Mouse (Mus musculus): ENCODE measurements at regions not wholly inside any gene's neighbourhood (a gene's known extent, or its start where the extent isn't known, plus 50 kb on each side); places are given as distances from the start of the nearest gene placed in this dataset.

GRCm38 (mm10) chr7:110679916-110680315 lies 52.5 kb downstream of the Adm start:
- DNase-seq (ENCODE audit: low spot score) = no peak

DNA sequence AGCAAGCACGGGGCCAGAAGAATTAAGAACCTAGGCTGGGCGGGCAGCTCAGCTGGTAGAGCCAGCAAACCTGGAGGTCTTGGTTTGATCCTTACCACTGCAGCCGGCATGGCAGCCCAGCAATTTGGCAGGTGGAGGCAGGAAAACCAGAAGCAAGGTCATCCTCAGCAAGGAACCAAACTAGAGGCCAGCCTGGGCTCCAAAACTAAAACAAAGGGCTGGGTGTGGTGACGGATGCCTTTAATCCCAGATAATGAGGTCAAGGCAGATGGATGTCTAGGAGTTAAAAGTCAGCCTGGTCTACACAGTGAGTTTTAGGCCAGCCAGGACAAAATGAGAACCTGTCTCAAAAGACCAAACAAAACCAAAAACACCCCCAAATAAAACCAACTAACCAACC lies 55.5 kb downstream of the Adm start:
- no peak for DNase-seq (ENCODE audit: low spot score)

- DNase-seq (ENCODE audit: low spot score) = peak; percentile 75
Measured at GRCm38 (mm10) chr7:110688884-110689681, 61.6 kb downstream of the Adm start.

DNA sequence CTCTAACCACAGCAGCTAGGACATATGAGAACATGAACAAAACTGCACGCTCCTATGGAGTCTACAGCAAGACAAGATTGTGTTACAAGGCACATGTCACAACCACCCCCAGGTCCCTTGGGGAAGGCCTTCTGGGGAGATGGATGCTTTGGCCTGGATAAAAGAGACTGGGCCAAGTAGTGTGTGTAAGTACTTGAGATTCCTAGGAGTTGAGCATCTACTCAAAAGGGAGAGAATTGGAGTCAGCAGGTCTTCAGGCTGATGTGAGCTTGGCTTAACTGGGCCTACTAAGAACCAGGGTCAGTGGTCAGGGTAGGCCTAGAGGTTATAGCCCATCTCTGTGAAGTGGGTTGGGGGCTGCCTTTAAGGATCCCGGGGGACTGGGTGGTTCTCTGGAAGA lies 62.8 kb downstream of the Adm start:
- no peak for DNase-seq (ENCODE audit: low spot score)

- DNase-seq (ENCODE audit: low spot score) = no peak
Measured at GRCm38 (mm10) chr7:110690856-110691255, 63.4 kb downstream of the Adm start.

GRCm38 (mm10) chr7:110694262-110694661 lies 66.8 kb downstream of the Adm start:
- DNase-seq (ENCODE audit: low spot score) = no peak

DNA sequence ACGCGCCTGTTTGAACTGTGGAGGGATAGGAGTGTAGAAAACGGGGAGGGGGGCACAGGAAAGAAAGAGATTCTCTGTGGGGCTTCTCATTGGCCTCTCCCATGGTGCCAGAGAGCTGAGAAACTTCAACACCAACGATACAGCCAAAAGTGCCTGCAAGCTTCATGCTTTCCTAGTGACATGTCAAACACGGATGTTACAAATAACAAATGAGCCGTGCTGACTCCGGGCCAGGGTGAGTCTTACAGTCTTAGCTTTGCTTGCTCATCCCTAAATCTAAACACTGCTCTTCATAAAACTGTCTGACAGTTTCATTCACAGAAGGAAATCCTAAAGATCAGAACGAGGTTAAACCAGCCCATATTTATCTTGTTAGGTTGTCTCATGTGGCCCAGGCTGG lies 68.3 kb downstream of the Adm start:
- no peak for DNase-seq (ENCODE audit: low spot score)

DNA sequence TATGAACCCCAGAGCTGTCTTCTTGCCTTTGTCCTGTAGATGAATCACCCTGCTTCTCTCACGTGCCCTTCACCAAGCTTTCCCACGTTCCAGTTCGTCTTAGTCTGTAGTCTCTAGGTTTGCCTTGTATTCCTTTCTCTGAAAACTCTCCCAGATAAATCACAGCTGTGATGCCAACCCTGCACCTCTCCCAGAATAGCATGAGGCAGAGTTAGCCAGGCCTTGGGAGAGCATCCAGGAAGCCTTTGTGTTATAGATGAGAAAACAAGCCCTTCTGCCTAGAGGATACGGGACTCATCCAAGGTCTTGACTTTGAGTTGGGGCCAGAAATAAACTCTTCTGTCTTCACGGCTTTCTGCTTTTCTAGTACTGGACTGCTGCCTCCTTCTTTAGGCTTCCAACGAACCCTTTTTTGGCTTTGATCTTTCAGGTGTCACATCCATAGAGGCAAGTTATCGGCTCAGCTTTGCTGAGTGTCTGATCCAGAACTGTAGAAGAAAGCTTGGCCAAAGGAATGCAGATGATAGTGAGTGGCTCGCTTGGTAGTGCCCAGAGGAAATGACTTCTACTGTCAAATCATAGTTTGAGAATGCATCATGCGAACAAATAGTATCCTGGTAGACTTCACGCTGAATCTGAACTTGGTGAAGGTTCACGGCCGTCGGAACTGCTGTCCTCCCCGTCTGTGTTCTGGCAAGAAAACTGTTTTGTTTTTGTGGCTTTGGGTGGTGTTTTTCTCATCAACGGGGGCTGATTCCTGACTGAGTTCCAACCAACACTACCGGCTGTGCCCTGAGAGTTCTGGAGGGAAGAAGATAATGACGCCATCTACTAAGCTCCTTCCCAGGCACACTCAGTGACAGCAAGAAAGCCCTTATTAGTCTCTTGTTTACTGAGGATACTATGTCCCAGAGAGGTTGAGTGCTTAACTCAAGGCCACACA lies 69.5 kb upstream of the Ampd3 start:
- DNase-seq (ENCODE audit: low spot score) = no peak

DNA sequence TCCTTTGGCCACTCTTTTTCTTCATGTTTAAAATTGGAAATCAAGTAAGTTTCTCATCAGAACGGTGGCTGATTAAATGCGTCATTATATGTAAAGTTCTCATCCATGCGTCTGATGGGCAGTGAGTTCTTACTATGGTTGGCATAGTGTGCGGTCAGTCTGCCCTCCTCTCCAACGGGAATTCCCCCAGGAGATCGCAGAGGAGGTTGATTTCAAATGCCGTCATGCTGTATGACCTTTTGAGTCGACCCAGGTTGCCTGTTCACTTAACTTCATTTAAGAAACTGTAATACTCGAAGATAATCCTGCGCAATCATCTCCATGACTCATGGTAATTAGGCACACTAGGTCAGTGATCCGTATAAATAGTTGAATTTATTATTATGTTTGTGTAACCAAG lies 68.4 kb upstream of the Ampd3 start:
- DNase-seq (ENCODE audit: low spot score) = no peak

- no peak for DNase-seq (ENCODE audit: low spot score)
Measured at GRCm38 (mm10) chr7:110701681-110702413, 66.2 kb upstream of the Ampd3 start.

GRCm38 (mm10) chr7:110702414-110702783 lies 65.6 kb upstream of the Ampd3 start:
- no peak for DNase-seq (ENCODE audit: low spot score)

DNA sequence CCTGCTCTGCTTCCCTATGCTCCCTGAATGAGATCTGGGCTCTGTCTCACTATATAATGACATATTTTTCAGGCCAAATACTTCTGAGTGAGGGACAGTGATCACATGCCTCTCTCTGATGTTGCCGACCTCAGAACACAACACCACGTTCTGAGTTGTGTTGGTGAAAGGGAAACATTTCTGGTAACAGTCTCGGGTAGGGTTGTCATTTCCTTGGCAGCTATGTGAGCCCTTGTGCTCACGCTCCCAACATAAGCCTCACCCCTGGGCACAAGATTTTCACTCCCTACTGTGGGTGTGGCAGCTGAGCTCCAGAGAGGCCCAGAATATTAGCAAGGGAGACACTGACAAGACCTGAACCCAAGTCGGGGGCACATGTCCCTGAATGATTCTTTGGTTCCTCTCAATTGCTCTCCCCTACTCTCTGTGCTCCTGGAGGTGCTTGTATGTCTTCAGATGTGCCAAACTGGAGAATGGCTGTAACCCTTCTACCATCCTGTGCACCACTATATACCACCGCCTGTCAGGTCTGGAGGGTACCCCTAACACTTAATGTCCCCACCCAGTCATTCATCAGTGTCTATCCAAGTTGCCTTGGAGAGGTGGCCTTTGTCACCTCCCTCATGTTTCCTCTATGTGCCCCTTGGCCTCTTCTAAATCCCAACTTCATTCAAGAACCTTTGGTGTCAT lies 62.5 kb upstream of the Ampd3 start:
- DNase-seq (ENCODE audit: low spot score) = no peak

DNA sequence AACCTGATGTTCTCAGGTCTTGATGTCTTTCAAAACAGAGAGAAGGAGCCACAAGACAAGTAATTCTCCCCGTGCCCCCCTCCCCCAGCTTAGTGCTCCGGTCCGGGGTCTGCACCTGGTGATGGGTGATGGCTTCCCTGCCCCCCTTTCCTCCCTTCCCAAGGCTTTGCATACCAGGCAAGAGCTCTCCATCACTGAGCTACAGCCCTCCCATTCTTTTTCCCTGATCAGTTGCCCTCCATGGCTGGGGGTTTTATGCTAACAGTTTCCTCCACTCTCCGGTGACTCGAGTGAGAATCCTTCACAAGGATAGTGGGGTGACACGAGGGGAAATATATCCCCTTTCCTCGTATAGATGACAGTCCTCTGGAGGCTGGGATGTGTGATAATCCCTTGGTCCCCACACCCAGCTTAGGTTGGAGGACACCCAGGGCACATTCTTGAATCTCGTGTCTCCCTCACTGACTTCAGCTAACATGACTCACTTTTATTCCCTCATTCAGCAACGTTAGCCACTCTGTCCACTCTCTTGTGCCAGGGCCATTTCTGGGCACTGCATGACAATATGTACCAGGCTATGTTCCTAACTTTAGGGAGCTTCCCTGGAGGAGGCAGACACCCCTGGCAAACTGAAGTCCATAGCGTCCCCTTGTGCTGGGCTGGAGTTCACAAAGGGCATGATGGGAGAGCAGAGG lies 61.9 kb upstream of the Ampd3 start:
- DNase-seq (ENCODE audit: low spot score) = no peak

- no peak for DNase-seq (ENCODE audit: low spot score)
Measured at GRCm38 (mm10) chr7:110706696-110707087, 61.3 kb upstream of the Ampd3 start.

DNA sequence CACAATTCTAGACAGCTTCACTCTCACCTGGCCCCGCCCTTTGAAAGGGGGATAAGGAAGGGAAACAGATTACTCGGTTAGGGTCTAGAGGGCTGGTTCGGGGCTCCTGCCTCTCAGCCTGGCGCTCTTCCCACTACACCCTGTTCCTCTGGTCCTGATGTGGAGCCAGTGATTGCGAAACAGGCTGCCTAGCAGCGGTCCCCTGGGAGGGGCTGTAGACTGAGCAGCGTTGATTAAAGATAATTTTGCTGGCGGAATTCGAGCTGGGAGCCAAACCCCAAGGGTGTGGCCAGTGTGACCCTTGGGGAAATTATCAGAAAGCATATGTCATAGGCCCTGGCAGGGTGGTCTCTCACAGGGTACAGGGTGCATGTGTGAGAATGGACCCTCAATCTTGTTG lies 59.9 kb upstream of the Ampd3 start:
- DNase-seq (ENCODE audit: low spot score) = peak; percentile 71

DNA sequence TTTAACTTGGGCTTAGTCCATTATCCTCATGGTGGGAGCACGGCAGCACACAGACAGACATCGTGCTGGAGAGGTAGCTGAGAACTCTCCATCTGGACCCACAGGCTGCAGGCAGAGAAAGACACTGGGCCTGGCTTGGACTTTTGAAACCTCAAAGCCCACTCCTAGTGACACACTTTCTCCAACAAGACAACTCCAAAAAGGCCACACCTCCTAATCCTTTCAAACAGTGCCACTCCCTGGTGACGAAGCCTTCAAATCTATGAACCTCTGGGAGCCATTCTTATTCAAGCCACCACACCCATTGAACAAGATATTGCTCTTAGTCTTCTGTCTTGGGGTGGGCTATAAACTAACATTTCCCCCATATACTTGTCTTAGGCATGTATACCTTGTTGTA lies 59.2 kb upstream of the Ampd3 start:
- no peak for DNase-seq (ENCODE audit: low spot score)

DNA sequence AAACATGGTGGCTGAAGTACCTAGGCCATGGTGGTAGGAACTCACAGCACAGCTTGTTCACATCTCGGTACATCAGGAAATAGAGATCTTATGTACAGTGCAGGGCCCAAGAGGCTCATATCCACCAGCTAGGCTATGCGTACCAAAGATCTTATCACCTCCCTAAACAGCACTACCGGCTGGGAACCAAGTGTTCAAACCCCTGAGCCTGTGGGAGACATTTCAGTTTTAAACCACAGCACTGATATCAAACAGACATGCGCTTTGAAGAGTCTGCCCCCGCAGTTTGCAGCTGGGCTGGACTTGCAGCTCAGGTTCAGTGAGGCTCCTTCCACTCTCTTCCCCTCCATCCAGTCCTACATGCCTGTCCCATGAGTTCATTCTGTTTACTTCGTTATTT lies 58.4 kb upstream of the Ampd3 start:
- DNase-seq (ENCODE audit: low spot score) = no peak

DNA sequence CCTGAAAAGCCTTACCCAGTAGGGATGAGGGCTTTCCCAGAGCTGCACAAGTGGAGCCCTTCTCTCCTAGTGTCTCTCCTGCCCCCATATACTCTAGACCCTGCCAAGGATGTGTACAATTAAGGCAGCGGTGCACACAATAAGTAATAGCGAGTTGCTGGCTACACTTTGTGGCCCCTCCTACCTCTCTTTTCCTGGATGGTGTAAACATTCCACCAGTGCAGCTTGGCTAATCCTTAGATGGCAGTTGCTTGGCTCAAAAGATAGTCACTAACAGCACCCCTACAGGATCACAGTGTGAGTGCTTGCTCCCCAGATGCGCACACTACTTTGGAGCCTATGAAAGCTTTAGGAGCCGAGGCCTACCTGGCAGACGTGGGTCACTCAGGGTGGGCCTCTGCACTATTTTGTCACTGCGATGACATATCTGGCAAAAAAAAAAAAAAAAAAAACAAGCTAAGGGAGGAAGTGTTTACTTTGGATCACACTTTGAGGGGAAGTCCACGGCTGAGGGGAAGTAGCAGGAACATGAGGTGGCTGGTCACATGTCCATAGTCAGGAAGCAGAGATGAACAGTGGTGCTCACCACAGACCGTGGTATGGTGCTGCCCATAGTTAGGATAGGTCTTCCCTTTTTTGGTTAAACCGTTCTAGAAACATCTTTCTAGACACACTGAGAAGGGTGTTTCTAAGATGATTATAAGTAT lies 57.6 kb upstream of the Ampd3 start:
- DNase-seq (ENCODE audit: low spot score) = no peak

GRCm38 (mm10) chr7:110713661-110714060 lies 54.3 kb upstream of the Ampd3 start:
- DNase-seq (ENCODE audit: low spot score) = no peak

GRCm38 (mm10) chr7:110715110-110715509 lies 52.9 kb upstream of the Ampd3 start:
- no peak for DNase-seq (ENCODE audit: low spot score)

DNA sequence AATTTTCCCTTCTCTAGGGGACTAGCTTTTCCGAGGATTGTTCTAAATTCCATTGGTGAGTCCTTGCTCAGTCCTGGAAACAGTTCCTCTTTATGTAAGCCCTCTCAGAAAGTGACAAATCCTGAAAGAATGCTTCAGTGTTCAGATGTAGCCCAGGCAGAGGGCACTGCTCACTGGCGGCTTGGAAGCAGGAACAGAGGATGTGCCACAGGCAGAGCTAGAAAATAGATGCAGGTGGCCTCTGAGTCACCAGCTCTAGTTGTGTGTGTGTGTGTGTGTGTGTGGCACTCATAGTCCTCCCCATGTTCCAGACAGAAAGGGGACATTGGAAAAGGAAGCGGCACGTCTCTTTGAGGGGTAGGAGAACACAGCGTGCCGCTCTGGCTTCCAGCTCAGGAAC lies 52.5 kb upstream of the Ampd3 start:
- no peak for DNase-seq (ENCODE audit: low spot score)

Measured in urinary bladder, postnatal 25 days (tissue).